Mouse (Mus musculus): Measurements from ENCODE around the gene Bzw1. TPM values are rescaled to one million over a fixed set of nuclear protein-coding genes. Genes with fewer than 3 reads are reported as not detected.
"Not testable (repeated sequence)": the region's sequence is repeated elsewhere in the genome, so short reads cannot be mapped to it uniquely, and the experiment has no call there.

Gene Bzw1
- polyA plus RNA-seq, 1 experiment from 2014 or later = 344 TPM

GRCm38 (mm10) chr1:58364551-58364950, 28.1 kb upstream of the Bzw1 start:
- Histone ChIP-seq H3K27me3 (replicated peaks; ENCODE audit: control insufficient read depth, insufficient read depth, low read length) (no peaks in the 10 kb centered on the region), H3K4me3 (ENCODE audit: low read depth, low read length) (no peak overlapping the region), H3K27ac (ENCODE audit: low read depth, low read length) (no peak overlapping the region), H3K4me1 (replicated peaks; ENCODE audit: control insufficient read depth, insufficient read depth, low read length) (no peaks in the 10 kb centered on the region), H3K36me3 (ENCODE audit: control insufficient read depth, insufficient read depth, low read length) (no peaks in the 10 kb centered on the region), H3K9me3 (ENCODE audit: control insufficient read depth, low read length) (no peaks in the 10 kb centered on the region), H3K9ac (ENCODE audit: low read depth, low read length) (no peak overlapping the region), H3K4me2 (no peak overlapping the region)
- 92% methylated on average over 12 of the region's 12 CpGs for WGBS
- no peak for DNase-seq (ENCODE audit: low spot score)
- no peak for ATAC-seq (replicated peaks; ENCODE audit: low FRiP score)

DNA sequence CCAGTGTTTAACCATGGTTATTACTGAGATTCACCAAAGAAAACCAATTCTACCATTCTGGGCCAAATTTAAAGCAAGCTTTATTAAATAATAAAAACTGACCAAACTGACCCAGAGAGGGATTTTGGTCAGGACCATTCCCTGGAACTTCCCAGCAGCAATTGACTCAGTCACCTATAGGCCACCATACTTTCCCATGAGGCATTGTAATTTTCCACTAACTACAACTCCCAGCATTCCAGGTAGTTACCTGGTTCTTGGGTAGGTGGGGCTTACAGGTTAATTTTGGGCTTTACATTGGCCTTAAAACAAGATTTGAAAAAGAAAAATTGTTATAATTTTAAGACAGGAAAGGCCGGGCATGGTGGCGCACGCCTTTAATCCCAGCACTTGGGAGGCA, 26.9 kb upstream of the Bzw1 start:
- no peak overlapping the region for H3K27ac ChIP-seq (ENCODE audit: low read depth, low read length)
- H3K36me3 ChIP-seq (ENCODE audit: control insufficient read depth, insufficient read depth, low read length) = no peaks in the 10 kb centered on the region
- ATAC-seq (replicated peaks; ENCODE audit: low FRiP score) = no peak
- no peaks in the 10 kb centered on the region for H3K27me3 ChIP-seq (replicated peaks; ENCODE audit: control insufficient read depth, insufficient read depth, low read length)
- H3K4me2 ChIP-seq = no peak overlapping the region
- no peak overlapping the region for H3K4me3 ChIP-seq (ENCODE audit: low read depth, low read length)
- no peak for DNase-seq (ENCODE audit: low spot score)
- no peaks in the 10 kb centered on the region for H3K9me3 ChIP-seq (ENCODE audit: control insufficient read depth, low read length)
- H3K4me1 ChIP-seq (replicated peaks; ENCODE audit: control insufficient read depth, insufficient read depth, low read length) = no peaks in the 10 kb centered on the region
- H3K9ac ChIP-seq (ENCODE audit: low read depth, low read length) = no peak overlapping the region
- 88% methylated on average over 3 of the region's 3 CpGs for WGBS

DNA sequence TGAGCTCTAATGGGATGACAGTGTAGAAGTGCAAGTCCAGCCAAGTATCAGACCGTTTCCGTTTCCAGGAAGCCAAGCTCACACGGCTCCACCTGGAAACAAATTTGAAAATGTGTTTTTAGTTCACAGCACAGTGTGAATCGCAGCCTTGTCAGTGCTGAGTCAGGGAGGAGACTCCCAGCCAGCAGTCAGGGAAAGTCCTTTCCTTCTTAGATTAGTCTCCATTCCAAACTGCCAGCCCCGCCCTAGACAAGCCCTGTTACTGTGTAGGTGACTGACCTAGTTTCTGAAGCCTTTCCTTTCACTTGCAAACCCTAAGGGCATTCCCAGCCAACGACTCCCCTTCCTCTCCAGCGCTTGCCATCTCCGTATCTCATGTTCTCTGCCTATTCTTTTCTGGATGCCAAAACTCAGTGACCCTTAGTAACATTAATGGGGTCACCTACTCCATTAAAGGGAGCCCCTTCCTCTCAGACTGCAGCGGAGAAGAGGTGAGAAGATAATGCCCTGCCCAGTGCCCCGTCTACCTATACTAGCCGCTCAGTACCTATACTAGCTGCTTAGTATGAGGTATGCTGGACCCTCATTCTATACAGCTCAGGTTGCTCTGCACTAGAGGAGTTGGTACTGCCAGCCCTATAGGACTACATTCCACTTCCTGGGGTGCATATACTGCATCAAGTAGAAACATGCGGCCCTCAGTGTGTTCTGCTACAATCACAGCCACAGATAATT, 25.8 kb upstream of the Bzw1 start:
- H3K4me3 ChIP-seq (ENCODE audit: low read depth, low read length) = no peak overlapping the region
- no peak overlapping the region for H3K4me2 ChIP-seq
- no peak overlapping the region for H3K27ac ChIP-seq (ENCODE audit: low read depth, low read length)
- no peak overlapping the region for H3K9ac ChIP-seq (ENCODE audit: low read depth, low read length)
- H3K27me3 ChIP-seq (replicated peaks; ENCODE audit: control insufficient read depth, insufficient read depth, low read length) = no peaks in the 10 kb centered on the region
- ATAC-seq (replicated peaks; ENCODE audit: low FRiP score) (no peak), DNase-seq (ENCODE audit: low spot score) (no peak)
- WGBS = 82% methylated on average over 12 of the region's 12 CpGs
- no peaks in the 10 kb centered on the region for H3K4me1 ChIP-seq (replicated peaks; ENCODE audit: control insufficient read depth, insufficient read depth, low read length)
- no peaks in the 10 kb centered on the region for H3K9me3 ChIP-seq (ENCODE audit: control insufficient read depth, low read length)
- H3K36me3 ChIP-seq (ENCODE audit: control insufficient read depth, insufficient read depth, low read length) = no peaks in the 10 kb centered on the region

GRCm38 (mm10) chr1:58369716-58370115, 23.0 kb upstream of the Bzw1 start:
- ATAC-seq (replicated peaks; ENCODE audit: low FRiP score) = no peak
- WGBS = 75% methylated on average over 2 of the region's 2 CpGs

DNA sequence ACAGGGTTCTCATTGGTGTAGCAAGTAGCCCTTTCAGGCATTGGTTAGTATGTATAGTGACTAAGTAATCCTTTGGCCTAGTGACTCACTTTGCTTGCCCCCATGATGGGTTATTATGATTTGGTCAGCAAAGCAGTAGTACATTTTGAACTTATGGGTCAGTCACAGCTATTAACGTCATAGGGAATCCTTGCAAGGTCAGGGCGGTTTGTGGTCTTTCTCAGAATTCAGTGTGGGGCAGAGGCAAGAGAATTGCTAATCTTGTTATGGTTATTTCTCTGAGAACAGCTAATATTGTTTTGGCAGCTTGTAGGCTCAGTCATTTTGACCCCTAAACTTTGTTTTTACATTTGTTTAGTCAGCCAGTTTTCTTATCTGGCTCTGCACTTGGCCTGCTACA, 18.4 kb upstream of the Bzw1 start:
- DNase-seq (ENCODE audit: low spot score); H3K4me2 ChIP-seq; H3K9ac ChIP-seq (ENCODE audit: low read depth, low read length); H3K4me3 ChIP-seq (ENCODE audit: low read depth, low read length); H3K27ac ChIP-seq (ENCODE audit: low read depth, low read length); H3K36me3 ChIP-seq (ENCODE audit: control insufficient read depth, insufficient read depth, low read length); H3K4me1 ChIP-seq (replicated peaks; ENCODE audit: control insufficient read depth, insufficient read depth, low read length); H3K27me3 ChIP-seq (replicated peaks; ENCODE audit: control insufficient read depth, insufficient read depth, low read length); ATAC-seq (replicated peaks; ENCODE audit: low FRiP score); H3K9me3 ChIP-seq (ENCODE audit: control insufficient read depth, low read length): not testable (repeated sequence)
- WGBS = 78% methylated on average over 2 of the region's 2 CpGs

More at GRCm38 (mm10) chr1:58369716-58370115, 23.0 kb upstream of the Bzw1 start:
- H3K36me3 ChIP-seq (ENCODE audit: control insufficient read depth, insufficient read depth, low read length) = no peaks in the 10 kb centered on the region
- no peaks in the 10 kb centered on the region for H3K27me3 ChIP-seq (replicated peaks; ENCODE audit: control insufficient read depth, insufficient read depth, low read length)
- H3K4me1 ChIP-seq (replicated peaks; ENCODE audit: control insufficient read depth, insufficient read depth, low read length) = no peaks in the 10 kb centered on the region
- H3K27ac ChIP-seq (ENCODE audit: low read depth, low read length) = no peak overlapping the region
- no peak overlapping the region for H3K4me2 ChIP-seq
- H3K9me3 ChIP-seq (ENCODE audit: control insufficient read depth, low read length) = no peaks in the 10 kb centered on the region
- DNase-seq (ENCODE audit: low spot score) = no peak
- no peak overlapping the region for H3K4me3 ChIP-seq (ENCODE audit: low read depth, low read length)
- H3K9ac ChIP-seq (ENCODE audit: low read depth, low read length) = no peak overlapping the region

- WGBS = 63% methylated on average over 3 of the region's 3 CpGs
- no peak overlapping the region for H3K4me3 ChIP-seq (ENCODE audit: low read depth, low read length)
- no peak overlapping the region for H3K4me2 ChIP-seq
- H3K27ac ChIP-seq (ENCODE audit: low read depth, low read length) = no peak overlapping the region
- H3K36me3 ChIP-seq (ENCODE audit: control insufficient read depth, insufficient read depth, low read length) = no peaks in the 10 kb centered on the region
- ATAC-seq (replicated peaks; ENCODE audit: low FRiP score) = no peak
- H3K27me3 ChIP-seq (replicated peaks; ENCODE audit: control insufficient read depth, insufficient read depth, low read length) = no peaks in the 10 kb centered on the region
- no peak for DNase-seq (ENCODE audit: low spot score)
- H3K4me1 ChIP-seq (replicated peaks; ENCODE audit: control insufficient read depth, insufficient read depth, low read length) = no peaks in the 10 kb centered on the region
- no peak overlapping the region for H3K9ac ChIP-seq (ENCODE audit: low read depth, low read length)
- no peaks in the 10 kb centered on the region for H3K9me3 ChIP-seq (ENCODE audit: control insufficient read depth, low read length)
These were observed 17.0 kb upstream of the Bzw1 start for GRCm38 (mm10) chr1:58375574-58376147.

- no peak overlapping the region for H3K4me3 ChIP-seq (ENCODE audit: low read depth, low read length)
- no peaks in the 10 kb centered on the region for H3K27me3 ChIP-seq (replicated peaks; ENCODE audit: control insufficient read depth, insufficient read depth, low read length)
- H3K9ac ChIP-seq (ENCODE audit: low read depth, low read length) = no peak overlapping the region
- H3K36me3 ChIP-seq (ENCODE audit: control insufficient read depth, insufficient read depth, low read length) = no peaks in the 10 kb centered on the region
- no peaks in the 10 kb centered on the region for H3K9me3 ChIP-seq (ENCODE audit: control insufficient read depth, low read length)
- no peak for DNase-seq (ENCODE audit: low spot score)
- 80% methylated on average over 5 of the region's 5 CpGs for WGBS
- H3K27ac ChIP-seq (ENCODE audit: low read depth, low read length) = no peak overlapping the region
- ATAC-seq (replicated peaks; ENCODE audit: low FRiP score) = no peak
- no peak overlapping the region for H3K4me2 ChIP-seq
- no peaks in the 10 kb centered on the region for H3K4me1 ChIP-seq (replicated peaks; ENCODE audit: control insufficient read depth, insufficient read depth, low read length)
These were observed 10.0 kb upstream of the Bzw1 start for GRCm38 (mm10) chr1:58382586-58383281.

DNA sequence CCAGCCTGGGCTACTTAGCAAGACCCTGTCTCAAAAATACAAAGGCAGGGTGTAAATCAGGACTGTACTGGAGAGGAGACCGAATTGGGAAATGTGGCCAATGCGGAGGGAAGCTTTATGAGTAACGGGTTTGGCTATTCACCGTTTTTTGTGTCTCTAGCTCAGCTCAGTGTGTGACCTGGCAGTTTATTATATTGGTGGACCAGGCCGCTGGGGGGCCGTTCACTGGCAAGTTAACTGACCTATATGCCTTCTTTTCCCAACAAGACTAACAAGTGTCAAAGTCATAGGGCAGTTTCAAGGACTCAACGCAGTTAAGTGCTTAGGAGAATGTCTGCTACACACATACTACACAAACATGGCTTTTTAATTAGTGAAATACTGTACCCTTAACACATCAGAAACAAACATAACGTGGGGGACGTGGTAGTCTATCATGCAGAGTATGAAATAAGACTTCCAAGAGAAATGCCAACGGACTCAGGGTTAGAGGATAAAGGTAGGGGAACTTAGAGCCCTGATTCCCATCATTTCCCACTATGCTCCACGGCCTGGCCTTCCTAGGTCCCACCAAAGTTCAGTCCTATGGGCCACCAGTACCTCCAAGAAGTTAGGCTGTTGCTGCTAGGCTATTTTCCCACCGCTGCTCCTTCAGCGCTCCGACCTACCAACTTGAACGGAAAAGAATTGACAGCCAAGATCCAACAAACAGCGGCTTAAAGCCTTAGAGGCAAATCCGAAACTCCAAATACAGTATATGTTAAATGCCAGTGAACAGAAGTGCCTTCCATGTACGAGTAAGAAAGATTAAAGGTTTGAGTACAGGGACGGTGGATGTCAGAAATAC, 1.1 kb upstream of the Bzw1 start:
- Histone ChIP-seq H3K36me3 (ENCODE audit: control insufficient read depth, insufficient read depth, low read length) (peaks cover 17% of the 10 kb centered on the region), H3K9ac (ENCODE audit: low read depth, low read length) (peak overlapping the region; percentile 96), H3K27me3 (replicated peaks; ENCODE audit: control insufficient read depth, insufficient read depth, low read length) (no peaks in the 10 kb centered on the region), H3K9me3 (ENCODE audit: control insufficient read depth, low read length) (no peaks in the 10 kb centered on the region), H3K27ac (ENCODE audit: low read depth, low read length) (peak overlapping the region; percentile 98), H3K4me2 (peak overlapping the region; percentile 79), H3K4me3 (ENCODE audit: low read depth, low read length) (peak overlapping the region; percentile 96), H3K4me1 (replicated peaks; ENCODE audit: control insufficient read depth, insufficient read depth, low read length) (peaks cover 7% of the 10 kb centered on the region; the same call in 1 of the 2 replicates)
- WGBS = 45% methylated on average over 19 of the region's 19 CpGs
- DNase-seq (ENCODE audit: low spot score) (no peak), ATAC-seq (replicated peaks; ENCODE audit: low FRiP score) (no peak)
